Mouse (Mus musculus) MEL (cell line): ENCODE measurements at regions not wholly inside any gene's neighbourhood (a gene's known extent, or its start where the extent isn't known, plus 50 kb on each side); places are given as distances from the start of the nearest gene placed in this dataset.

Experiments used
- DNase-seq: peaks from one replicate; pipeline ENCODE4 v3.0.0; 2011; ENCODE audit warnings: low read depth, low spot score
- H3K27ac ChIP-seq: 2 replicates; pipeline ENCODE4 v1.5.1; 2012; ENCODE audit warnings: low read depth, mild to moderate bottlenecking, control low read depth, low read length, moderate library complexity; ENCODE audit not compliant: control insufficient read depth
- H3K27me3 ChIP-seq, 2 experiments: fragments of 150-350 bp in 1 of 2; sonication (generic) in 1 of 2; 2 replicates each; pipeline ENCODE4 v1.6.1; 2012; ENCODE audit warnings: low read length in 2 of 2, mild to moderate bottlenecking in 2 of 2, improper control_type of control experiment in 1 of 2, moderate library complexity in 1 of 2; ENCODE audit not compliant: insufficient read depth in 2 of 2, control insufficient read depth in 1 of 2
- H3K36me3 ChIP-seq, 2 experiments: 2 replicates each; pipeline ENCODE4 v1.6.1; 2012 to 2014; ENCODE audit warnings: low read length in 2 of 2, improper control_type of control experiment in 1 of 2, inconsistent platforms in 1 of 2, mild to moderate bottlenecking in 1 of 2; ENCODE audit not compliant: insufficient read depth in 2 of 2, control insufficient read depth in 1 of 2
- H3K4me1 ChIP-seq, 2 experiments: fragments of 150-350 bp in 1 of 2; sonication (generic) in 1 of 2; 2 replicates each; pipeline ENCODE4 v1.6.1; 2012; ENCODE audit warnings: low read length in 2 of 2, improper control_type of control experiment in 1 of 2, mild to moderate bottlenecking in 1 of 2; ENCODE audit not compliant: insufficient read depth in 2 of 2, control insufficient read depth in 1 of 2
- H3K4me3 ChIP-seq, 2 experiments: fragments of 150-350 bp in 1 of 2; sonication (generic) in 1 of 2; 2 replicates each; pipeline ENCODE4 v1.5.1; 2012; ENCODE audit warnings: low read depth in 2 of 2, low read length in 2 of 2, mild to moderate bottlenecking in 2 of 2, moderate library complexity in 2 of 2, control low read depth in 1 of 2, improper control_type of control experiment in 1 of 2; ENCODE audit not compliant: control insufficient read depth in 1 of 2, insufficient read depth in 1 of 2
- H3K79me2 ChIP-seq: 2 replicates; pipeline ENCODE4 v1.6.1; 2012; ENCODE audit warnings: mild to moderate bottlenecking, low read length, moderate library complexity; ENCODE audit not compliant: control insufficient read depth, poor library complexity, insufficient read depth
- H3K9ac ChIP-seq: 2 replicates; pipeline ENCODE4 v1.6.1; 2012; ENCODE audit warnings: low read depth, mild to moderate bottlenecking, control low read depth, low read length, moderate library complexity; ENCODE audit not compliant: control insufficient read depth, poor library complexity, severe bottlenecking
- H3K9me3 ChIP-seq: fragments of 150-350 bp; sonication (generic); replicated peaks from 2 replicates; pipeline ENCODE4 v1.6.1; 2012; ENCODE audit warnings: mild to moderate bottlenecking, low read length, improper control_type of control experiment, moderate library complexity; ENCODE audit not compliant: insufficient read depth
- ELF1 ChIP-seq: IDR thresholded peaks from 2 replicates; pipeline ENCODE4 v1.6.1; 2014; ENCODE audit warnings: low read depth, mild to moderate bottlenecking, inconsistent platforms, low read length, improper control_type of control experiment, moderate library complexity
- GABPA ChIP-seq: IDR thresholded peaks from 2 replicates; pipeline ENCODE4 v1.6.1; 2012; ENCODE audit warnings: low read depth, mild to moderate bottlenecking, inconsistent platforms, low read length, improper control_type of control experiment, moderate library complexity
- HCFC1 ChIP-seq: IDR thresholded peaks from 2 replicates; pipeline ENCODE4 v1.6.1; 2012; ENCODE audit warnings: low read depth, mild to moderate bottlenecking, inconsistent platforms, low read length, improper control_type of control experiment, moderate library complexity
- KAT2A ChIP-seq: conservative IDR thresholded peaks from 2 replicates; pipeline ENCODE4 v1.6.1; 2012; ENCODE audit warnings: low read depth, low read length, improper control_type of control experiment, inconsistent platforms
- MAZ ChIP-seq: IDR thresholded peaks from 2 replicates; pipeline ENCODE4 v1.6.1; 2012; ENCODE audit warnings: low read depth, mild to moderate bottlenecking, inconsistent platforms, low read length, improper control_type of control experiment
- MEF2A ChIP-seq: IDR thresholded peaks from 2 replicates; pipeline ENCODE4 v1.6.1; 2014; ENCODE audit warnings: low read depth, mild to moderate bottlenecking, inconsistent platforms, low read length, improper control_type of control experiment; ENCODE audit not compliant: poor library complexity, insufficient replicate concordance, severe bottlenecking; ENCODE audit errors: extremely low read depth
- MXI1 ChIP-seq: IDR thresholded peaks from 2 replicates; pipeline ENCODE4 v1.6.1; 2011; ENCODE audit warnings: mild to moderate bottlenecking, low read depth, low read length, improper control_type of control experiment
- POLR2A ChIP-seq, 2 experiments: IDR thresholded peaks; 2 replicates each; pipeline ENCODE4 v1.6.1; 2011 to 2012; ENCODE audit warnings: low read length in 2 of 2, mild to moderate bottlenecking in 2 of 2, control low read depth in 1 of 2, improper control_type of control experiment in 1 of 2, low read depth in 1 of 2, moderate library complexity in 1 of 2; ENCODE audit not compliant: control insufficient read depth in 1 of 2, insufficient read depth in 1 of 2, poor library complexity in 1 of 2
- POLR2AphosphoS2 ChIP-seq: IDR thresholded peaks from 2 replicates; pipeline ENCODE4 v1.6.1; 2011; ENCODE audit warnings: low read length, improper control_type of control experiment
- POLR2AphosphoS5 ChIP-seq: IDR thresholded peaks from 2 replicates; pipeline ENCODE4 v1.6.1; 2012; ENCODE audit warnings: low read depth, borderline replicate concordance, mild to moderate bottlenecking, inconsistent platforms, low read length, moderate library complexity, mixed read lengths
- RAD21 ChIP-seq: IDR thresholded peaks from 2 replicates; pipeline ENCODE4 v1.6.1; 2011; ENCODE audit warnings: mild to moderate bottlenecking, low read depth, low read length, improper control_type of control experiment
- RCOR1 ChIP-seq: IDR thresholded peaks from 2 replicates; pipeline ENCODE4 v1.6.1; 2012; ENCODE audit warnings: low read depth, mild to moderate bottlenecking, inconsistent platforms, low read length, improper control_type of control experiment
- SIN3A ChIP-seq: IDR thresholded peaks from 2 replicates; pipeline ENCODE4 v1.6.1; 2012; ENCODE audit warnings: low read length, improper control_type of control experiment, inconsistent platforms
- SMC3 ChIP-seq: IDR thresholded peaks from 2 replicates; pipeline ENCODE4 v1.6.1; 2011; ENCODE audit warnings: low read depth, low read length, improper control_type of control experiment
- TAL1 ChIP-seq: IDR thresholded peaks from 2 replicates; pipeline ENCODE4 v1.6.1; 2012; ENCODE audit warnings: mild to moderate bottlenecking, inconsistent platforms, low read length, moderate library complexity, mixed read lengths
- TBP ChIP-seq: IDR thresholded peaks from 2 replicates; pipeline ENCODE4 v1.8.0; 2011; ENCODE audit warnings: low read depth, low read length, improper control_type of control experiment
- TCF12 ChIP-seq: IDR thresholded peaks from 2 replicates; pipeline ENCODE4 v1.6.1; 2014; ENCODE audit warnings: low read depth, mild to moderate bottlenecking, inconsistent platforms, low read length, improper control_type of control experiment, moderate library complexity
- UBTF ChIP-seq: IDR thresholded peaks from 2 replicates; pipeline ENCODE4 v1.6.1; 2012; ENCODE audit warnings: low read depth, mild to moderate bottlenecking, inconsistent platforms, low read length, improper control_type of control experiment, moderate library complexity, borderline replicate concordance; ENCODE audit not compliant: insufficient read depth
- USF1 ChIP-seq: IDR thresholded peaks from 2 replicates; pipeline ENCODE4 v1.6.1; 2014; ENCODE audit warnings: low read depth, mild to moderate bottlenecking, inconsistent platforms, low read length, improper control_type of control experiment, moderate library complexity
- ZC3H11A ChIP-seq: IDR thresholded peaks from 2 replicates; pipeline ENCODE4 v1.6.1; 2012; ENCODE audit warnings: low read depth, mild to moderate bottlenecking, inconsistent platforms, low read length, improper control_type of control experiment
- ZKSCAN1 ChIP-seq: IDR thresholded peaks from 2 replicates; pipeline ENCODE4 v1.6.1; 2012; ENCODE audit warnings: low read depth, mild to moderate bottlenecking, inconsistent platforms, low read length, improper control_type of control experiment, moderate library complexity
- ZMIZ1 ChIP-seq: IDR thresholded peaks from 2 replicates; pipeline ENCODE4 v1.6.1; 2012; ENCODE audit warnings: low read depth, mild to moderate bottlenecking, inconsistent platforms, low read length, improper control_type of control experiment, moderate library complexity

DNA sequence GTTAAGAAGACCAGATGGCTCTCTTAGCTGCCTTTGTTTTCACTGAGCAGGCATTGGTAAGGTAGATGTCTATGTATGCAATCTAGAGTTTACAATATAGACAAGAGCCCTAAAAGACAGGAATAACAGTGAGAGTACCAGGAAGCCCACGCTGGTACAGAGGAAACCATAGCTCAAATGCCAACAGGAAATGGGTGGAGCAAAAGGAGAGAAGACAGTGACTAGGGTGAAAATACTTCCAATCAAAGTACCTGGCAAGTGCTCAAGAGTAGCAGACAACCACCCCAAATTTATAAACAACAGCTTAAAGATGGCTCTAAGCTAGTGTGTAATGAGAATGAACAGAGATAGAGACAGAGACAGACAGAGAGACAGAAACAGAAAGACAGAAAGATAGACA lies 151.5 kb upstream of the Negr1 start:
- no peak for DNase-seq
- no peaks in the 10 kb centered on the region for H3K4me1 ChIP-seq

DNA sequence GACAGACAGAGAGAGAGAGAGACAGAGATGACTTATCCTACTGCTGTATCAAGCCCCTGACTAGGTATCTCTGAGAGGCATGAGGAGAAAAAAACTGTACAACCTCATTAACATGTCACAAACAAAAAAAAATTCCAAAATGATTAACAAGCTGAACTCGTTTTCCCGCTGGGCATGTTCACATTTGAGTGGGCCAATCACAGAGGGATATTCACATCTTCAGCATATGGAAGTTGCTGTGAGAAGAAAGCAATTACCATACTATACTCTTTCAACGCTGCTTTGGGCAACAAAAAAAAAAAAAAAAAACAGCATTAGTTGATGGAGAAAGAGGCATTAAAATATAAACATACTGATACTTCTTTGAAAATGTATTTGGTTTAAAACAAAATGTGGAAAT lies 148.8 kb upstream of the Negr1 start:
- Histone ChIP-seq H3K27me3 (no peaks in the 10 kb centered on the region), H3K9me3 (no peaks in the 10 kb centered on the region), H3K4me3 (no peak overlapping the region), H3K36me3 (no peaks in the 10 kb centered on the region), H3K4me1 (no peaks in the 10 kb centered on the region), H3K27ac (no peak overlapping the region), H3K79me2 (no peaks in the 10 kb centered on the region), H3K9ac (no peak overlapping the region)
- TF ChIP-seq ELF1 (no peak), POLR2A (IDR thresholded peaks at IDR 0.05; ENCODE audit: control insufficient read depth in 1 of 2, insufficient read depth in 1 of 2, low read depth in 1 of 2, low read length in 2 of 2, poor library complexity in 1 of 2) (no peak), UBTF (no peak), KAT2A (no peak), ZMIZ1 (no peak)
- no peak for DNase-seq

More for the DNA sequence above, 151.5 kb upstream of the Negr1 start:
- no peak overlapping the region for H3K4me3 ChIP-seq
- no peaks in the 10 kb centered on the region for H3K9me3 ChIP-seq
- no peaks in the 10 kb centered on the region for H3K36me3 ChIP-seq
- no peak overlapping the region for H3K9ac ChIP-seq
- H3K79me2 ChIP-seq, result no peaks in the 10 kb centered on the region
- H3K27ac ChIP-seq, result no peak overlapping the region
- no peak for TF ChIP-seq MEF2A
- TF ChIP-seq SMC3, result no peak
- TF ChIP-seq POLR2AphosphoS2, result no peak
- no peak for TF ChIP-seq GABPA
- no peak for TF ChIP-seq TCF12
- no peak for TF ChIP-seq TAL1
- TF ChIP-seq ZC3H11A, result no peak
- TF ChIP-seq RAD21, result no peak
- TF ChIP-seq ELF1, result no peak
- TF ChIP-seq TBP, result no peak
- no peak for TF ChIP-seq ZKSCAN1
- TF ChIP-seq RCOR1, result no peak
- TF ChIP-seq MAZ, result no peak
- no peak for TF ChIP-seq POLR2AphosphoS5
- no peak for TF ChIP-seq SIN3A
- no peak for TF ChIP-seq MXI1
- TF ChIP-seq USF1, result no peak
- no peak for TF ChIP-seq HCFC1
- no peaks in the 10 kb centered on the region for H3K27me3 ChIP-seq
